Mouse (Mus musculus) liver, embryonic 15.5 days (tissue): ENCODE measurements at regions not wholly inside any gene's neighbourhood (a gene's known extent, or its start where the extent isn't known, plus 50 kb on each side); places are given as distances from the start of the nearest gene placed in this dataset.

Source experiments
- ATAC-seq: fragments of 200-750 bp; cut with Nextera tagmentation; 2 replicates; pipeline ENCODE4 v1.8.0; 2017; ENCODE audit warnings: moderate number of reproducible peaks, mild to moderate bottlenecking, moderate library complexity; ENCODE audit not compliant: insufficient read depth
- H3K27ac ChIP-seq: fragments of 300-500 bp; sonication (generic); replicated peaks from 2 replicates; pipeline ENCODE4 v1.5.1; 2015; ENCODE audit warnings: mild to moderate bottlenecking, inconsistent platforms
- H3K27me3 ChIP-seq: fragments of 300-500 bp; sonication (generic); 2 replicates; pipeline ENCODE4 v1.6.1; 2015; ENCODE audit warnings: mild to moderate bottlenecking, inconsistent platforms
- H3K36me3 ChIP-seq: fragments of 300-500 bp; sonication (generic); replicated peaks from 2 replicates; pipeline ENCODE4 v1.6.1; 2015; ENCODE audit warnings: moderate library complexity, mild to moderate bottlenecking, inconsistent platforms
- H3K4me1 ChIP-seq: fragments of 300-500 bp; sonication (generic); replicated peaks from 2 replicates; pipeline ENCODE4 v1.6.1; 2015; ENCODE audit warnings: inconsistent platforms
- H3K4me2 ChIP-seq: fragments of 300-500 bp; sonication (generic); 2 replicates; pipeline ENCODE4 v1.6.1; 2015; ENCODE audit warnings: moderate library complexity, mild to moderate bottlenecking, inconsistent platforms
- H3K4me3 ChIP-seq: fragments of 300-500 bp; sonication (generic); replicated peaks from 2 replicates; pipeline ENCODE4 v1.5.1; 2015; ENCODE audit warnings: mild to moderate bottlenecking, inconsistent platforms
- H3K9ac ChIP-seq: fragments of 300-500 bp; sonication (generic); 2 replicates; pipeline ENCODE4 v1.6.1; 2015; ENCODE audit warnings: moderate library complexity, mild to moderate bottlenecking, inconsistent platforms
- H3K9me3 ChIP-seq: fragments of 300-500 bp; sonication (generic); replicated peaks from 2 replicates; pipeline ENCODE4 v1.6.1; 2016; ENCODE audit warnings: inconsistent platforms
- WGBS: fragments of 180-500 bp; shearing (Covaris S2); methylation state at CpG from one replicate; pipeline ENCODE4 v1.1.7; 2015; ENCODE audit warnings: mixed read lengths; ENCODE audit not compliant: insufficient replicate concordance; 5-methylcytosine and 5-hydroxymethylcytosine counted together

DNA sequence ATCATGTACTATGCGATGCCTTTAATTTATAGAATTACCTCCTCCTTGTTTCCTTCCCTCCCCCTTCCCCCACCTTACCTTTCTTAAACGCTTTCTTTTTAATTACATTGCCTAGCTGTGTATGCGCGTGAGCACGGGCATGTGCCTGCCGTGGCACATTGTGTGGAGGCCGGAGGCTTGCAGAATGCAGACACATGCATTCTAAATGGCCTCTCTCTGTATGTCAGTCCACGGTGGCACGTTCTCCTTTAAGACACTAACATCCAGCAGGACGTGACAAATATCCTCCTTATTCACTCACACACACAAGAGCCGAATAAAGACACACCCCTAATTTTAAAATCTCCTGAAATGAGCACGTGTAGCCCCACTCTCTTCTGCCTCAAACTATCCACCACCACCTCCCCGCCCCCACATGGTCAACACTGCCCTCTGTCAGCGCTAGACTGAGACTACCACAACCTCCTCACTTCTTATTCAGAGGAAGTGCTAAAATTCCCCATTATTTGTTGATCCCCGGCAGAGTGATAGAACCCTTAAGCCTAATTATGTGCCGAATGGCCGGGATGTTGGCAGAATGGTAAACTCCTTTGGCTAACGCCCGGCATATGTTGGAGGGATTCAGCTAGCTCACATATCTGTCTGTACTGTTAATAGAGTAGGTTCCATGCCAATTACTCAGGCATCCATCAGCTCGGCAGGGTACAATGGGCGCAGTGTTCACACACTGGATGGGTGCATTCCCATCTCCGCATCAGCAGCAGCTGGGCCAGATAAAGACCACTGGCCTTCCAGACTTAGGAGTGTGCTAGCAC lies 70.5 kb upstream of the Zfp217 start:
- H3K9ac ChIP-seq = peak overlapping the region; percentile 44; the same call in 1 of the 2 replicates
- H3K4me3 ChIP-seq = peak overlapping the region; percentile 56
- peak overlapping the region; percentile 83 for H3K4me2 ChIP-seq
- no peaks in the 10 kb centered on the region for H3K9me3 ChIP-seq
- peaks cover 59% of the 10 kb centered on the region for H3K4me1 ChIP-seq
- no peaks in the 10 kb centered on the region for H3K36me3 ChIP-seq
- peak overlapping the region; percentile 65 for H3K27ac ChIP-seq
- no peaks in the 10 kb centered on the region; the same call in 1 of the 2 replicates for H3K27me3 ChIP-seq
- WGBS = 12% methylated on average over 22 of the region's 22 CpGs
- peak; percentile 33; the same call in 1 of the 2 replicates for ATAC-seq

DNA sequence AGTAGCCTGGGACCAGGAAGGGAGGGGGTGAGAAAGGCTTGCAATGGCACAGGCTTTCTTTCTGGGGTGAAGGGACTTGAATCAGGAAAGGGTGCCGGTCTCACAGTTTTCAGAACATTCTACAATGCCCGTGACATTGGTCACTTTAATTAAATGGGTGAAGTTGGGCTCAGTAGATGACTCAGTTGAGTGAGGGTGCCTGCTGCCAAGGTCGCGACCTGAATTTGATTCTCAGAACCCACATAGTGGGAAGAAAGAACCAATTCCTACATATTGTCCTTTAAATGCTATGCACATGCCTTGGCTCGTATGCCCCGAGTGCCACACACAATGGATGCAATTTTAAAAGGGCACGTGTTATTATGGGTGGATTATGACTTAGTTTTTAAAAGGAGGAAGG lies 68.4 kb upstream of the Zfp217 start:
- Histone ChIP-seq H3K4me2 (no peak overlapping the region), H3K9me3 (no peaks in the 10 kb centered on the region), H3K4me3 (no peak overlapping the region), H3K27ac (no peak overlapping the region), H3K9ac (no peak overlapping the region), H3K4me1 (peaks cover 40% of the 10 kb centered on the region), H3K36me3 (no peaks in the 10 kb centered on the region), H3K27me3 (no peaks in the 10 kb centered on the region; the same call in 1 of the 2 replicates)
- WGBS = 83% methylated on average over 7 of the region's 7 CpGs
- ATAC-seq = no peak

DNA sequence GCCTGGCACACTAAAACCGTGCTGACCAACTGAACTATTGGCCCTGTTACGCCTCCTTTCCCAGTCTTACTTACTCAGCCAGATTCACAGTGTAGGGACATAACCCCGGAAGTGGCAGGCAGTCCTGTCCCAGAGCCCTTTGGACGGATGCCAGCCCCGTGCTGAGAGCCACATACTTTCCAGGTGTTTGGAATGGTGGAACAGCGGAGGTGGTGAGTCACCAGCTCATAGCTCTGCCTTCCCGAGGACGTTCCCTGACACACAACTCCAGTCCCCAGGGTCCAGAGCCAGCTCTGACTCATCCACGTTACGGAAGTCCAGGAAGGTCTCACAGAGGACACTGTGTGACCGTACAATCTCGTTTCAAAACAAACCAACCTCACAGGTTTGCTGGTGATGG lies 61.2 kb upstream of the Zfp217 start:
- no peak overlapping the region for H3K27ac ChIP-seq
- no peak overlapping the region for H3K4me3 ChIP-seq
- ATAC-seq = peak; percentile 31
- H3K36me3 ChIP-seq = no peaks in the 10 kb centered on the region
- peaks cover 29% of the 10 kb centered on the region for H3K4me1 ChIP-seq
- H3K9me3 ChIP-seq = no peaks in the 10 kb centered on the region
- H3K27me3 ChIP-seq = no peaks in the 10 kb centered on the region
- no peak overlapping the region for H3K9ac ChIP-seq
- no peak overlapping the region for H3K4me2 ChIP-seq
- 64% methylated on average over 12 of the region's 12 CpGs for WGBS

DNA sequence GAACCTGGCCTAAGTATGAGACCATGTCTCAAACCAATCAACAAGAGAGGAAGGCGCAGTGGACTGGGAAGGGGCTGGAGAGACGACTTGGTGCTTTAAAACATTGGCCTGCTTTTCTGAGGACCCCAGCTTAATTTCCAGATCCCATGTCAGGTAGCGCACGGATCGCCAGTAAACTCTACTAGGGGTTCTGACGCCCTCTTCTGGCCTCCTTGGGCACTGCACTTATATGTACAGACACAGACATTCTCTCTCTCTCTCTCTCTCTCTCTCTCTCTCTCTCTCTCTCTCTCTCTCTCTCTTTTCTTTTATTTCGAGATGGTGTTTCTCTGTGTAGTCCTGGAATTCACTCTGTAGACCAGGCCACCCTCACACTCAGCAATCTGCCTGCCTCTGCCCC lies 60.0 kb upstream of the Zfp217 start:
- WGBS = 58% methylated on average over 7 of the region's 7 CpGs
- no peak overlapping the region for H3K27ac ChIP-seq
- no peak overlapping the region for H3K9ac ChIP-seq
- no peaks in the 10 kb centered on the region for H3K36me3 ChIP-seq
- H3K4me2 ChIP-seq = no peak overlapping the region
- ATAC-seq = no peak
- no peaks in the 10 kb centered on the region for H3K9me3 ChIP-seq
- peaks cover 30% of the 10 kb centered on the region for H3K4me1 ChIP-seq
- H3K4me3 ChIP-seq = no peak overlapping the region
- H3K27me3 ChIP-seq = no peaks in the 10 kb centered on the region

DNA sequence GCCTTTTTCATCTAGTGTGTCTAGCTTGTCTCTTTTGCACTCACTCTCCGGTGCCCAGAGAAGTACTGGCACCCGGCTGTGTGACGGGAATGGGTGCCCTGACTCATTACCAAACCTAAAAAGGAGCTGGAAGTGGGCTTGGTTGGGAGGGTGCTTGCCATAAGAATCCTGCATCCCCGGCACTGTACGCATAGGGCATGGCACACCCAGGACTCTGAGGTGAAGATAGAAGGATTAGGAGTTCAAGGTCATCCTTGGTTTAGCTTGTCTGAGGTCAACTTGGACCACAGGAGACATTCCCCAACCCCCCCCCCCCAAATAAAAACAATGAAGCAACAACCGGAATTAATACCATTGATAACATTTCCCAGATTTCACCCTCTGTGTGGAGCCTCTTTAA lies 59.5 kb upstream of the Zfp217 start:
- WGBS = 76% methylated on average over 6 of the region's 6 CpGs
- ATAC-seq = no peak
- Histone ChIP-seq H3K4me2 (no peak overlapping the region), H3K27me3 (no peaks in the 10 kb centered on the region), H3K9me3 (no peaks in the 10 kb centered on the region), H3K27ac (no peak overlapping the region), H3K36me3 (no peaks in the 10 kb centered on the region), H3K4me3 (no peak overlapping the region), H3K9ac (no peak overlapping the region), H3K4me1 (peaks cover 33% of the 10 kb centered on the region)

DNA sequence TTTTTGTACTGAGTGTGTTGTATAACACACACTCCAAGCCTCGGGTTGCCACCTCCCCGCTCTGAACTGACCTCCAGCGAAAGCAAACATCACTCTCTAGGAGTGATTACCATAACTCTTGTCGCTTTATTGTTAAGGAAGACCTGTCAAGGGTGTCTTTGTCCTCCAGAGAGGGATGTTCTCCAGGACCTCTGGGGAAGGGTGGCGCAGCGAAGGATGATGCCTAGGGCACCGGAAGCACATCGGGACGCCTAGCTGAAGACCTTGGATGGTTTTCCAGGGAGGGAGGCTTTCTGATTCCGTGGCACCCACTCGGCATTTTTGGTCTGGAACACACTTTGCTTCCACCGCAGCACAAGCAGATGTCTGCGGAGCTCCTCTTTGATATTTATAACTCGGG lies 59.0 kb upstream of the Zfp217 start:
- H3K36me3 ChIP-seq = no peaks in the 10 kb centered on the region
- H3K27me3 ChIP-seq = no peaks in the 10 kb centered on the region
- H3K4me1 ChIP-seq = peaks cover 38% of the 10 kb centered on the region
- no peak overlapping the region for H3K9ac ChIP-seq
- no peak overlapping the region for H3K4me3 ChIP-seq
- peak overlapping the region; percentile 85 for H3K4me2 ChIP-seq
- no peak for ATAC-seq
- no peak overlapping the region for H3K27ac ChIP-seq
- WGBS = 56% methylated on average over 14 of the region's 14 CpGs
- no peaks in the 10 kb centered on the region for H3K9me3 ChIP-seq

DNA sequence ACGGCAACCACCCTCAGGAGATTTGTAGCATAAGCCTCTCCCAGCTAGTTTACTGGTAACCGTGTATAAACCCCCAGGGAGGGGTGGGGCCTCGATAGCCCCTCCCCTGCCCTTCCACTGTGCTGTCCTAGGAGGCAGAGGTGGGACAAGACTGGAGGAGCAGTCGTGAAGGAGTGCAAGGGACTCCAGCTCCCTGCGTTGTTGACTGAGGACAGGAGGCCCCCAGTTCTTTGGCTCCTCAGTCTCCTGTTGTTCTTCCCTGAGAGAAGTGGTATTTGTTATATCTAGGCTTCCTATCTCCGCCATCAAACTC lies 58.5 kb upstream of the Zfp217 start:
- Histone ChIP-seq H3K36me3 (no peaks in the 10 kb centered on the region), H3K27ac (peak overlapping the region; percentile 82; the same call in 1 of the 2 replicates), H3K9me3 (no peaks in the 10 kb centered on the region), H3K4me2 (peak overlapping the region; percentile 85), H3K4me1 (peaks cover 43% of the 10 kb centered on the region), H3K9ac (no peak overlapping the region), H3K4me3 (peak overlapping the region; percentile 58; the same call in 1 of the 2 replicates), H3K27me3 (no peaks in the 10 kb centered on the region)
- ATAC-seq = peak; percentile 33; the same call in 1 of the 2 replicates
- 10% methylated on average over 6 of the region's 6 CpGs for WGBS

DNA sequence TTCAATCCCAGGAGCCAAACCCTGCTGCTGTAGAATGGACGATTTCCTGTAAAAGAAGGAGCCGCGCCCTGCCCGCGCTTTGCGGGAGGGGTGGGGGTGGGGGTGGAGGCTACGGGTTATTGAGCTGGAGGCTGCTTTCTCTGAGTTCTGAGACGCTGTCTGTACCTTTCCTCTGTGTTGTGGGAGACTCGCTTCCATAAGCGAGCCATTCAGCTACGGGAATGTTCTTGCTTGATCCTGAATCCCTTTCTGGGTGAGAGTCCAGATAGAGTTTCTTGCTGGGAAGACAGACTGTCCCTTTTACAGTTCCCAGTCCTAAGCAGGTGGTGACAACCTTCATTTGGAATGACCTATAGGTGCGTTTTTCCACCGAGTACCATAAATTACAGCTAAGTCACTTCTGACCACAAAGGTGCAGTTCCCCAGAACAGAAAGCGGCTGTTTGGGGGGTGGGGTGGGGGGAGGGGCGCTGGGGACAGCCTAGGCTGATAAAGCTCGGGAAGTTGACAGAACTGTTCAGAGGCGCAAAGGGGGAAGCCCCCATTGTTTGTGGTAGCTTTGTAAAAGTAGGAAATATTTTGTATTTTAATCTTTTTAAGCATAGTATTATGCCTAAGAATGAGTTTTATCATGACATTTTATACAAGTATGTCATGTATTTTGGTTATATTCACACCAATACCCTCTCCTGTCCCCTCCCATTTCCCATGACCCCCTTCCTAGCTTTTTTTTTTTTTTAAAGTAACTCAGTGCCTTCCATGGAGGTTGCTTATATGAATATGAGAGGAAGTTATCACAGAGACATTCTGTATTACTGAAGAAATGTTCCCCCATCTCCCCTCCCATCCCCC lies 57.9 kb upstream of the Zfp217 start:
- Histone ChIP-seq H3K4me1 (peaks cover 44% of the 10 kb centered on the region), H3K4me2 (peak overlapping the region; percentile 85), H3K9ac (peak overlapping the region; percentile 58; the same call in 1 of the 2 replicates), H3K27me3 (no peaks in the 10 kb centered on the region), H3K27ac (peak overlapping the region; percentile 82), H3K36me3 (no peaks in the 10 kb centered on the region), H3K9me3 (no peaks in the 10 kb centered on the region), H3K4me3 (peak overlapping the region; percentile 58)
- peak; percentile 47 for ATAC-seq
- under 1% methylated on average over 17 of the region's 17 CpGs for WGBS

DNA sequence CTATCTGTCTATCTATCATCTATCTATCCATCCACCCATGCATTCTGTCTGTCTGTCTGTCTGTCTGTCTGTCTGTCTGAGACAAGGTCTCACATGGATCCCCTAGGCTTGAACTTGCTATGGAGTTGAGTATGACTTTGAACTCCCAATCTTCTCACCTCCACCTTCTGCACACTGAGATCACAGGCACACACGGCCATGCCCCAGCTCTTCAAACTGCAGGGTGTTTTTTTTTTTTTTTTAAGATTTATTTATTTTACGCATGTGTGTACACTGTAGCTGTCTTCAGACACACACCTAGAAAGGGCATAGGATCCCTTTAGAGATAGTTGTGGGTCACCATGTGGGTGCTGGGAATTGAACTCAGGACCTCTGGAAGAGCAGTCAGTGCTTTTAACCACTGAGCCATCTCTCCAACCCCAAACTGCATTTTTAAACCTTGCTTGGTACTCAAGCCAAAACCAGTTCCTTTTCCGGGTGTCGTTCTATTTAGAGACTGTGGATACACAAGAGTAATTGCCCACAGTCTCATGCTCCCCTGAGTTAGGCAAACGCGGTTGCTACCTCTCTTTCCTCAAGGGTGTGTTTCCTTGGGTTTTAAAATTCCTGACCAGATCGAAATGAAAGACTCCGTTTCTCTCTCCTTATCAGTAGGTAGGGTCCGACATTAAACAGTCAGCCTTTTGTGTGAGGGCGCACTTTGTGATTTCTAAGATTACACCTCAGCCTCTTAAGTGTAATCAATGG lies 57.0 kb upstream of the Zfp217 start:
- peak overlapping the region; percentile 85 for H3K4me2 ChIP-seq
- H3K9ac ChIP-seq = peak overlapping the region; percentile 58; the same call in 1 of the 2 replicates
- no peaks in the 10 kb centered on the region for H3K9me3 ChIP-seq
- WGBS = 9% methylated on average over 10 of the region's 10 CpGs
- H3K4me3 ChIP-seq = peak overlapping the region; percentile 58
- ATAC-seq = no peak
- H3K27ac ChIP-seq = peak overlapping the region; percentile 82
- no peaks in the 10 kb centered on the region for H3K36me3 ChIP-seq
- H3K4me1 ChIP-seq = peaks cover 44% of the 10 kb centered on the region
- no peaks in the 10 kb centered on the region for H3K27me3 ChIP-seq

DNA sequence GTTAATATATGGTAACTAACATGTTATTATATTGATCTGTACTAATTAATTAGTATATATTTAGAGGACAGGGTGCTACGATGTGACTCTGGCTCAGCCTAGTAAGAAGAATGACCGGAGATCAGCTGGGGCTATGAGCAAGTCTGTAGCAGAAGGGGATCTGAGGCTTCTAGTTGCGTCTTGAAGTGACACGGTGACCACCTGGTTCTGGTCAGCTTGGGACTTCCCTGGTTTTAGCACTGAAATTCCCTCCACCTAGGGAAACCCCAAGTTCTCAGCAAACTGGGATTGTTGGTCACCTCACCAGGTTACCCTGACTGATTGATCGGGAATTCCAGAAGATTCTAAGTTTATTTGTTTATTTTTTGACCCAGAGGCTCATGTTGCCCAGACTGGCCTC lies 55.6 kb upstream of the Zfp217 start:
- no peak overlapping the region for H3K4me2 ChIP-seq
- H3K9ac ChIP-seq = no peak overlapping the region
- H3K27me3 ChIP-seq = no peaks in the 10 kb centered on the region
- ATAC-seq = no peak
- peaks cover 44% of the 10 kb centered on the region for H3K4me1 ChIP-seq
- H3K36me3 ChIP-seq = no peaks in the 10 kb centered on the region
- WGBS = 79% methylated on average over 5 of the region's 5 CpGs
- H3K9me3 ChIP-seq = no peaks in the 10 kb centered on the region
- no peak overlapping the region for H3K27ac ChIP-seq
- H3K4me3 ChIP-seq = no peak overlapping the region
